Mouse (Mus musculus): ENCODE measurements around the gene B430305J03Rik. TPM values are rescaled to one million over a fixed set of nuclear protein-coding genes. Genes with fewer than 3 reads are reported as not detected.

Gene B430305J03Rik
- total RNA-seq, 1 experiment from 2014 or later: 0.87 TPM

- no peak for ATAC-seq (replicated peaks; ENCODE audit: low read depth, poor library complexity, severe bottlenecking)
Observed at GRCm38 (mm10) chr3:61355464-61355863, 10.3 kb downstream of the B430305J03Rik start.

GRCm38 (mm10) chr3:61349433-61349832, 16.3 kb downstream of the B430305J03Rik start:
- ATAC-seq (replicated peaks; ENCODE audit: low read depth, poor library complexity, severe bottlenecking): no peak

GRCm38 (mm10) chr3:61348036-61348614, 17.6 kb downstream of the B430305J03Rik start:
- ATAC-seq (replicated peaks; ENCODE audit: low read depth, poor library complexity, severe bottlenecking): no peak

- no peak for ATAC-seq (replicated peaks; ENCODE audit: low read depth, poor library complexity, severe bottlenecking)
Observed at GRCm38 (mm10) chr3:61345636-61346035, 20.1 kb downstream of the B430305J03Rik start.

GRCm38 (mm10) chr3:61344031-61344430, 21.7 kb downstream of the B430305J03Rik start:
- ATAC-seq (replicated peaks; ENCODE audit: low read depth, poor library complexity, severe bottlenecking): no peak

- ATAC-seq (replicated peaks; ENCODE audit: low read depth, poor library complexity, severe bottlenecking): no peak
Observed at GRCm38 (mm10) chr3:61340321-61340720, 25.4 kb downstream of the B430305J03Rik start.

GRCm38 (mm10) chr3:61337230-61337629, 28.5 kb downstream of the B430305J03Rik start:
- ATAC-seq (replicated peaks; ENCODE audit: low read depth, poor library complexity, severe bottlenecking): no peak

- no peak for ATAC-seq (replicated peaks; ENCODE audit: low read depth, poor library complexity, severe bottlenecking)
Observed at GRCm38 (mm10) chr3:61336205-61336604, 29.5 kb downstream of the B430305J03Rik start.

- peak; percentile 95 for ATAC-seq (replicated peaks; ENCODE audit: low read depth, poor library complexity, severe bottlenecking)
Observed at GRCm38 (mm10) chr3:61321632-61322031, 44.1 kb downstream of the B430305J03Rik start.

GRCm38 (mm10) chr3:61320031-61320430, 45.7 kb downstream of the B430305J03Rik start:
- no peak for ATAC-seq (replicated peaks; ENCODE audit: low read depth, poor library complexity, severe bottlenecking)

- ATAC-seq (replicated peaks; ENCODE audit: low read depth, poor library complexity, severe bottlenecking): no peak
Observed at GRCm38 (mm10) chr3:61315002-61315401, 50.7 kb downstream of the B430305J03Rik start.

Other genes with a start within 250 kb of the B430305J03Rik start
- gene Rap2b, start 4.3 kb downstream of the B430305J03Rik start, total RNA-seq (2017): 8.6 and 10.0 TPM in 2 replicates

All from common myeloid progenitor, adult 5-6 weeks (primary cell).